Mouse (Mus musculus) spleen, adult 2 months (tissue): ENCODE data around the gene C9. TPM values are rescaled to one million over a fixed set of nuclear protein-coding genes. Genes with fewer than 3 reads are reported as not detected.

Experiments used
- DNase-seq, 2 experiments: peaks; one replicate each; pipeline versions ENCODE4 v3.0.0 to v3.0.0-alpha.2; 2012 to 2021; ENCODE audit warnings: low spot score in 2 of 2, low read depth in 1 of 2
- H3K27ac ChIP-seq: fragments of 200-500 bp; 2 replicates; pipeline ENCODE4 v1.5.1; 2012; ENCODE audit warnings: low read length, inconsistent platforms; ENCODE audit not compliant: insufficient read depth
- H3K27me3 ChIP-seq: fragments of 200-500 bp; 2 replicates; pipeline ENCODE4 v1.6.1; 2012; ENCODE audit warnings: mild to moderate bottlenecking, moderate library complexity, low read length, inconsistent platforms; ENCODE audit not compliant: control insufficient read depth, insufficient read depth
- H3K36me3 ChIP-seq: fragments of 200-500 bp; 2 replicates; pipeline ENCODE4 v1.6.1; 2012; ENCODE audit warnings: mild to moderate bottlenecking, low read length, inconsistent platforms; ENCODE audit not compliant: control insufficient read depth, insufficient read depth
- H3K4me1 ChIP-seq: fragments of 200-500 bp; 2 replicates; pipeline ENCODE4 v1.6.1; 2011; ENCODE audit warnings: inconsistent platforms; ENCODE audit not compliant: control insufficient read depth, insufficient read depth, insufficient read length
- H3K4me3 ChIP-seq: fragments of 200-500 bp; 2 replicates; pipeline ENCODE4 v1.5.1; 2011; ENCODE audit warnings: mild to moderate bottlenecking, inconsistent platforms; ENCODE audit not compliant: insufficient read depth, insufficient read length; ENCODE audit errors: extremely low read depth
- CTCF ChIP-seq: fragments of 200-500 bp; IDR thresholded peaks from 2 replicates; pipeline ENCODE4 v1.5.1; 2011; ENCODE audit warnings: mild to moderate bottlenecking, inconsistent platforms; ENCODE audit not compliant: insufficient read depth, insufficient read length, insufficient replicate concordance; ENCODE audit errors: extremely low read depth
- POLR2A ChIP-seq: fragments of 200-500 bp; IDR thresholded peaks from 2 replicates; pipeline ENCODE4 v1.6.1; 2011; ENCODE audit warnings: low read depth, low read length, inconsistent platforms
- WGBS: fragments of 180-500 bp; shearing (Covaris S2); methylation state at CpG from one replicate; pipeline ENCODE4 v1.1.7; 2018; 5-methylcytosine and 5-hydroxymethylcytosine counted together
- polyA plus RNA-seq: library from polyadenylated mRNA; depleted of rRNA; stranded (reverse); fragments of >200 nt; gene quantifications from 2 replicates; pipeline ENCODE4 v1.2.3, GENCODE M21; 2012

The C9 gene
- polyA plus RNA-seq, 1 experiment = not detected

- no peaks in the 10 kb centered on the region for H3K36me3 ChIP-seq
- no peak for DNase-seq
- WGBS = 5% methylated on average over 1 of the region's 1 CpGs
- H3K27me3 ChIP-seq = no peaks in the 10 kb centered on the region
- no peak overlapping the region for H3K27ac ChIP-seq
- H3K4me1 ChIP-seq = no peaks in the 10 kb centered on the region; the same call in 1 of the 2 replicates
- no peak overlapping the region for H3K4me3 ChIP-seq
- TF ChIP-seq CTCF = no peak
Measured at GRCm38 (mm10) chr15:6500787-6501186, 55.7 kb downstream of the C9 start.

GRCm38 (mm10) chr15:6517525-6517924 lies 72.4 kb downstream of the C9 start:
- H3K4me1 ChIP-seq = no peaks in the 10 kb centered on the region; the same call in 1 of the 2 replicates
- no peaks in the 10 kb centered on the region for H3K27me3 ChIP-seq
- no peak for DNase-seq
- H3K36me3 ChIP-seq = no peaks in the 10 kb centered on the region
- H3K27ac ChIP-seq = no peak overlapping the region
- no peak overlapping the region for H3K4me3 ChIP-seq
- no peak for TF ChIP-seq CTCF
- no peak for TF ChIP-seq POLR2A
- WGBS = 76% methylated on average over 1 of the region's 1 CpGs

- Histone ChIP-seq H3K27me3 (no peaks in the 10 kb centered on the region), H3K4me3 (no peak overlapping the region), H3K4me1 (peaks cover 2% of the 10 kb centered on the region), H3K36me3 (no peaks in the 10 kb centered on the region), H3K27ac (0 out of 2 replicates have a peak overlapping the region, but pooled peaks have one; percentile 26)
- peak in 1 of 2 experiments; percentile 36 for DNase-seq
- TF ChIP-seq CTCF (no peak), POLR2A (no peak)
- 40% methylated on average over 19 of the region's 19 CpGs for WGBS
Measured at GRCm38 (mm10) chr15:6519417-6520255, 74.5 kb downstream of the C9 start.

- no peak for DNase-seq
- WGBS = 41% methylated on average over 10 of the region's 10 CpGs
- Histone ChIP-seq H3K4me1 (peaks cover 2% of the 10 kb centered on the region), H3K27ac (no peak overlapping the region; the same call in 1 of the 2 replicates), H3K36me3 (no peaks in the 10 kb centered on the region), H3K27me3 (no peaks in the 10 kb centered on the region), H3K4me3 (no peak overlapping the region)
- TF ChIP-seq CTCF (no peak), POLR2A (no peak)
Measured at GRCm38 (mm10) chr15:6520505-6521155, 75.5 kb downstream of the C9 start.

- Histone ChIP-seq H3K36me3 (no peaks in the 10 kb centered on the region), H3K4me3 (peak within 1 kb of the TSS; percentile 60), H3K27ac (peak within 1 kb of the TSS; percentile 82), H3K27me3 (no peaks in the 10 kb centered on the region), H3K4me1 (peaks cover 2% of the 10 kb centered on the region)
- 6% methylated on average over 8 of the region's 8 CpGs for WGBS
- DNase-seq = no peak
- TF ChIP-seq POLR2A = no peak
- TF ChIP-seq CTCF = no peak
Measured at GRCm38 (mm10) chr15:6522653-6523167, 77.6 kb downstream of the C9 start, which contains the start of gene Fyb. Gene Fyb (plus strand): TSS chr15:6522853.

GRCm38 (mm10) chr15:6524801-6525200 lies 79.7 kb downstream of the C9 start:
- no peaks in the 10 kb centered on the region for H3K27me3 ChIP-seq
- 77% methylated on average over 2 of the region's 2 CpGs for WGBS
- DNase-seq = no peak
- H3K27ac ChIP-seq = peak overlapping the region; percentile 29
- H3K4me1 ChIP-seq = peaks cover 2% of the 10 kb centered on the region
- TF ChIP-seq CTCF (no peak), POLR2A (no peak)
- H3K4me3 ChIP-seq = no peak overlapping the region
- H3K36me3 ChIP-seq = no peaks in the 10 kb centered on the region

- H3K36me3 ChIP-seq = no peaks in the 10 kb centered on the region
- H3K4me1 ChIP-seq = peaks cover 2% of the 10 kb centered on the region; the same call in 1 of the 2 replicates
- DNase-seq = peak in 1 of 2 experiments; percentile 4
- TF ChIP-seq CTCF (no peak), POLR2A (no peak)
- H3K27ac ChIP-seq = peak overlapping the region; percentile 29; the same call in 1 of the 2 replicates
- H3K27me3 ChIP-seq = no peaks in the 10 kb centered on the region
- 33% methylated on average over 3 of the region's 3 CpGs for WGBS
- no peak overlapping the region for H3K4me3 ChIP-seq
Measured at GRCm38 (mm10) chr15:6525386-6525785, 80.3 kb downstream of the C9 start.
